Mouse (Mus musculus): ENCODE data around the gene Camsap3.
"Not testable (repeated sequence)": the region's sequence is repeated elsewhere in the genome, so short reads cannot be mapped to it uniquely, and the experiment has no call there.

Camsap3 gene

DNA sequence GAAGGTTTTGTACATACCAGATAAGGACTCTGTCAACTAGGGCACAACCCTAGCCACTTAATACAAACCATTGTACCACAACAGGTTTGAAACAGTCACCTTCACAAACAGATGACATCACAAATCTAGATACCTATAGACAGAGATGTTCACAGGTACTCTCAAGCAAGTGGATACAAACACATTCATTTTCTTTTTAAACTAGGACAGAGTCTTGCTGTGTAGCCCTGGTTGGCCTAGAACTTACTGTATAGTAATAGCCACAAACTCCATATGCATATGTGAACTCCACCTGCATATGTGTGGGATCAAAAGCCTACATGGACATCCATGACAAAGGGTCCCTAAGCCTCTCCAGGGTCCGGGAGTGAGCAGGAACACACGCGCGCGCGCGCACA lies at the start of gene Camsap3:
Camsap3 (plus strand) TSS at position 301 of the 398 bp plus-strand sequence.
- DNase-seq (ENCODE audit: low spot score) = no peak

DNA sequence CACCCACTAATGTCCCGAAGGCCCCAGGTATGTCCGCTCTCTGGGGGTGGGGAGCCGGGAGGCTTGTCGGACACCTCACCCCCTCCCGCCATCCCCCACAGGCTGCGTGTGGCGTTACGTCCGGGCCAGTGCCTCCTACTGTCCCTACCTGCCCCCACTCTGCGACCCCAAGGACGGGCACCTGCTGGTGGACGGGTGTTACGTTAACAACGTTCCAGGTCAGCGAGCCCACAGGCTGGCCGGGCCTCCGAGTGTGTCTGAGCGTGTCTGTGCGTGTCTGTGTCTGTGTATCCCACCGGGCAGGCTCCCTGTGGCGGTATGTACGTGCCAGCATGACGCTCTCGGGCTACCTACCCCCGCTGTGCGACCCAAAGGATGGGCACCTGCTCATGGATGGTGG lies 49.4 kb upstream of the Camsap3 start:
- no peak for DNase-seq (ENCODE audit: low spot score)

- no peak for DNase-seq (ENCODE audit: low spot score)
These were observed 47.9 kb upstream of the Camsap3 start for GRCm38 (mm10) chr8:3539146-3539545.

GRCm38 (mm10) chr8:3540076-3540475 lies 47.0 kb upstream of the Camsap3 start:
- DNase-seq (ENCODE audit: low spot score) = no peak

DNA sequence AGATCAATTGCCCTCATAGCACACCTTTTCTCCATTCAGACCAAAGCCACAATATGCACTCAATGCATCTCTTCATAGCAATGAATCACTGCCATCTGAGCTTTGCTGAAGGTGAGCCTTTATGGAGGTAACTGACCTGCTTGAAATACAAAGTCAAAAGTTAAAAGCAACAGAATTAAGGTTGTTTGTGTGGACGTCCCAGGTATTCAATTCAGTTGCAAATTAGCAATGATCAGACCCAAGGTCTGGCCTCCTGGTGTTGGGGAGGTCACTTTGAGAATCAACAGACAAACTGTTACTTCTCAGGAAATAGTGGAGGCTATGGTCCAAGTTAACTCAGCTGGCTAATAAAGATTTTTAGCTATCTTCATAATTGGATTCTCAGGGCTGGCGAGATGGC lies 40.6 kb upstream of the Camsap3 start:
- no peak for DNase-seq (ENCODE audit: low spot score)

DNA sequence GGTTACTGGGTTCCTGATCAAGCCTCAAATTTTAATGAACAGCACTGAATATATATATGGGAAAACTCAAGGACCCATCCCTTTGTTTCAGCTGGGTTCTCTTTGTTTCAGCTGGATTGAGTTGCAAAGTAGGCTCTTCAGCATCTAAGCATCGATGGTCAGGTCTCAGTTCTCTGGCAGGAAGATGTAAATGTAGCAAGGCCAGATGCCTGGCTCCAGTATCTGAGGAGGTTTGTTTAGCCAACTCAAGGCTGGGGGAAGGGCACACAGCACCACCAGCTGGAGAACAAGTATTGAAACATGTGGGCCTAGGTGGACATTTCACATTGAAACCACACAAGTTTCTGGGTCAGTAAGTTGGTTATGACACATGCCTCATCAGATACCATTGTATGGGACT lies 34.9 kb upstream of the Camsap3 start:
- DNase-seq (ENCODE audit: low spot score) = no peak

- DNase-seq (ENCODE audit: low spot score) = peak; percentile 30
These were observed 31.0 kb upstream of the Camsap3 start for GRCm38 (mm10) chr8:3556114-3556513.

DNA sequence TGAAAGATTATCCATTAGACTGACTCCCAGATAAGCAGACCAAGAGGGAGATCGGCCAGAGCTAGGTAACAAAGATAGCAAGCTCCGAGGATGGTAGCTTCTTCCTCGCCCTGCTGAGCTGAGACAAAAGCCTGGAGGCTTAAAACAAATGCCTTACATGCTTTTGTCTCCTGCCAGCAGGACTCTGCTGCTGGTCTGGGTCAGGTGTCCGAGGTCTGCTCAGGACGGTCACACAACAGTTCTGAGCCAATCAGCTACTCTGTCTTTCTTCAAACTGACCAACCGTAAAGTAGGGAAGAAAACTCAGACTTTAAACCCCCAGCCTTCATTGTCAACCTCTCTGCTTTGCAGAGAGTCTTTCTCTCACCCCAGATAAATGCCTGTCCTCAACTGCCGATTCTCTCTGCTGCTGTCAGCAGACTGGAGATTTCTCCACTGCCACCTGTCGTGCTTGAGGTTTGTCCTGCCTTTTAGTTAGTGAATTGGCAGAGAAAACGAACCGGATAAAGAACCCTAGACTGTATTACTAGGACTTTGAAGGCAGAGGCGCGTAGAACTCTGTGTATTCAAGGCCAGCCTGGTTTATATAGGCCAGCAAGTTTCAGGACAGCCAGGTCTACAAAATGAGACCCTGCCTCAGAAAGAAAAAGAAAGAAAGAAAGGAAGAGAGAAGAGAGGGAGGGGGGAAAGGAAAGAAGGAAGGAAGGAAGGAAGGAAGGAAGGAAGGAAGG lies 19.3 kb upstream of the Camsap3 start, which contains the start of gene C330021F23Rik:
C330021F23Rik (plus strand) TSS at position 350 of the 731 bp plus-strand sequence.
- DNase-seq (ENCODE audit: low spot score) = no peak

DNA sequence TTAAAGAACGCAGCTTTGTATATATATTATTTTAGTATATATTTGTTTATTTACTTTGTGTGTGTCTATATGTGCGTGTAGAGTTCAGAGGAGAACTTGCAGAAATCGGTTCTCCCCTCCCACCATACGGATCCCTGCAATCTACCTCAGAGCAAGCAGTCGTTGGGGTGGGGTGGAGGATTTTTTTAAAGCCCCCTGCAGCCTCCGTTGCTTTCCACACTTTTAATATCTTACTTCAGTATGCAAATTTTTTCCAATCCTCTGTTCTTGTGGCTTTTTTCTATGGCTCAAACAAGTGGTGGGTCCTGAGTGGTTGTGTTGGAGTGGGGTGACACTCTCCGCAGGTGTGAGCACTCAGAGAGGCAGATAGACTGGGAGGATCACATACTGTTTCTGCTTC lies 18.7 kb upstream of the Camsap3 start:
- DNase-seq (ENCODE audit: low spot score) = no peak

- DNase-seq (ENCODE audit: low spot score) = no peak
These were observed 17.3 kb upstream of the Camsap3 start for GRCm38 (mm10) chr8:3569784-3570183.

- no peak for DNase-seq (ENCODE audit: low spot score)
These were observed 12.5 kb upstream of the Camsap3 start for GRCm38 (mm10) chr8:3574546-3574945.

GRCm38 (mm10) chr8:3576211-3576960 lies 10.7 kb upstream of the Camsap3 start:
- DNase-seq (ENCODE audit: low spot score) = no peak

GRCm38 (mm10) chr8:3579390-3580364 lies 7.4 kb upstream of the Camsap3 start:
- no peak for DNase-seq (ENCODE audit: low spot score)

- not testable (repeated sequence) for DNase-seq (ENCODE audit: low spot score)
These were observed 5.1 kb upstream of the Camsap3 start for GRCm38 (mm10) chr8:3581961-3582360.

- DNase-seq (ENCODE audit: low spot score) = no peak
These were observed 641 bp upstream of the Camsap3 start for GRCm38 (mm10) chr8:3586452-3586851.

DNA sequence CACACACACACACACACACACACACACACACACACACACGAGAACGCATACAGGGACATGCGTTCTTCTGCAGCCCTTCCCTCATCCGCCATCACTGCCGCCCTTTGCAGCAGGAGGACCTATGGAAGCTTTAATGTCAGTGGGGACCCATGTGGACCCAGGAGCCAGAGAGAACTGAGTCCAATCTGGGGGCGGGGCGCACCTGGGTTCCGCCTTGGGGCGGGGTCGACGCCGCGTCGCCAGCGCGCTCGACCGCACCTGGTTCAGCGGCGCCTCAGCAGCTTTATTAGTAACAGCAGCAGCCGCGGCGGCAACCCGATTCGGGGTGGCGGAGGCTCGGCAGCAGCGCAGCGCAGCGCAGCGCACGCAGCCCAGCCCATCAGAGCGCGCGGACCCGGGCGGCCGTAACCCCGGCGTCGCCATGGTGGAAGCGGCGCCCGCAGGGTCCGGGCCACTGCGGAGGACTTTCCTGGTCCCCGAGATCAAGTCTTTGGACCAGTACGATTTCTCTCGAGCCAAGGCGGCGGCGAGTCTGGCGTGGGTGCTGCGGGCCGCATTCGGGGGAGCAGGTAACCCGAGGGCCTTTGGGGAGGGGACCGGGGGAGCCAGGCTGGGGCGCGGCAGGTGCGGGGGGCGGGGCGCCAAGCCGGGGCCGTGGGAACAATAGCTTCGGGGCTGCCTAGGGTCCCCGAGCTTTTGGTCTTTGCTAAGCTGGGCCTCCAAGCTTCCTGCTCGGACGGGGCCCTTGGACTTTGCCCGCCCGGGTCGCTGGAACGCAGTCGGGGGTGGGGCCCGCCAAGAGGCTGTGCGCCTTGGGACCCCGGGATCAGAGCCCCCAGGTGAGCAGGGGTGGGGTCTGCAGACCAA lies 531 bp downstream of the Camsap3 start:
- peak; percentile 90 for DNase-seq (ENCODE audit: low spot score)

DNA sequence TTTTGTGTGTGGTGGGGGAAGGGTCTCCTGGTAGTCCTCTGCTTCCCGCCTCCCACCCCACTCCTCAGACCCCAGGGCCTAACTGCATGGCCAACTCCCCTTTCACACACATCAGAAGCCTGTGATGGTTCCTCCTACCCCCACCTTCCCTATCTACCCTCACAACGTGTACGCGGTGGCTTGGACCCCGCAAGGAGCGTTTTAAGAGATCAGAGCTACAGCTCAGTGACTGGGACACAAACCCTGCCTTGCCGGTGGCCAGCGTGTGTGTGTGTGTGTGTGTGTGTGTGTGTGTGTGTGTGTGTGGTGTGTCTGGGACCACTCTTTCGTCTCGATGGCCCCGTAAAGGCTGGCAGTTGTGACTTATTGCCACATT lies 1.2 kb downstream of the Camsap3 start:
- peak; percentile 51 for DNase-seq (ENCODE audit: low spot score)

- DNase-seq (ENCODE audit: low spot score) = peak; percentile 51
These were observed 6.4 kb downstream of the Camsap3 start for GRCm38 (mm10) chr8:3593470-3593869.

GRCm38 (mm10) chr8:3594466-3594865 lies 7.4 kb downstream of the Camsap3 start:
- DNase-seq (ENCODE audit: low spot score) = no peak

- no peak for DNase-seq (ENCODE audit: low spot score)
These were observed 11.0 kb downstream of the Camsap3 start for GRCm38 (mm10) chr8:3598054-3598453.

DNA sequence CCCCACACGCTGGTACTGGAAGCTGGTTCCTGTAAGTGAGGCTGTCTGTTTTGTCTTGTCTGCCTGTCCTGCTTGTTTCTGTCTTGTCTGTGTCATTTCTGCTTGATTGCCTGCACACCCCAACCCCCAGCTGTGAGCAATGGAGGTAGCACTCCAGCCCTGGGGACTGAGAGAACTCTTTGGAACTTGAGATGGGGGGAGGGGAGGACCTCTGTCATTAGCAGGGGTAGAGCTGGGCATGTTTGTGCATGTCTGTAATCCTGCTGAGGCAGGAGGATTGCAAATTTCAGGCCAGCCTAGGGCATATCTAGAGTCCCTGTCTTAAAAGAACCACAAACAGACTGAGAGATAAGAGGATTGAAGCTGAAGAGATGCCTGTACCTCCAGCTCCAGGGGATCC lies 12.1 kb downstream of the Camsap3 start:
- no peak for DNase-seq (ENCODE audit: low spot score)

Measured in MN1 (cell line).